Mouse (Mus musculus): ENCODE measurements at regions not wholly inside any gene's neighbourhood (a gene's known extent, or its start where the extent isn't known, plus 50 kb on each side); places are given as distances from the start of the nearest gene placed in this dataset.

- Histone ChIP-seq H3K9me3 (no peaks in the 10 kb centered on the region), H3K36me3 (no peaks in the 10 kb centered on the region), H3K27ac (replicated peaks) (no peak overlapping the region), H3K27me3 (0 out of 2 replicates have a peak, but pooled peaks cover 3% of the 10 kb centered on the region), H3K9ac (replicated peaks) (no peak overlapping the region), H3K4me2 (replicated peaks) (no peak overlapping the region), H3K4me3 (no peak overlapping the region), H3K4me1 (no peaks in the 10 kb centered on the region)
- WGBS = 91% methylated on average over 5 of the region's 5 CpGs
- no peak for ATAC-seq (ENCODE audit: low FRiP score, low read depth)
These were observed 119.7 kb upstream of the Jarid2 start for GRCm38 (mm10) chr13:44609606-44610005.

DNA sequence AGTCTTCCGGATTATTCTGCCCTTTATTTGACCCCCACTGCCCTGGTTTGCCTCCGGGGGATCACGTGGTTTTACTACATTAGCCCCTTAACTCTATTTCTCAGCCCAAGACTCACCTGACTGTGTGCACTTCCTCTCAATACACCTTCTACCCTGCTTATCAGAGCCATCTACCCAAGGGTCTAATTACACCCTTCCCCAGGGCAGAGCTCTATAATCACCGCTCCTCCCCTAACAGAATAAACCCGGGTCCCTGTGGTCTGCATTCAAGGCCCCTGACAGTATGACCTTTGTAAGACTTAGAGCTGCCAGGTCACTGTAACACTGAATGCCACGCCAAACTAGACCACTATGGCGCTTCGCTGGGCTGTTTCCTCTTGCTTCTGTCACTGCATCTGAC is 113.6 kb upstream of the Jarid2 start:
- 81% methylated on average over 8 of the region's 8 CpGs for WGBS
- Histone ChIP-seq H3K4me1 (no peaks in the 10 kb centered on the region), H3K9me3 (no peaks in the 10 kb centered on the region), H3K4me3 (no peak overlapping the region), H3K27me3 (no peaks in the 10 kb centered on the region), H3K9ac (replicated peaks) (no peak overlapping the region), H3K27ac (replicated peaks) (no peak overlapping the region), H3K36me3 (no peaks in the 10 kb centered on the region), H3K4me2 (replicated peaks) (no peak overlapping the region)
- no peak for ATAC-seq (ENCODE audit: low FRiP score, low read depth)

DNA sequence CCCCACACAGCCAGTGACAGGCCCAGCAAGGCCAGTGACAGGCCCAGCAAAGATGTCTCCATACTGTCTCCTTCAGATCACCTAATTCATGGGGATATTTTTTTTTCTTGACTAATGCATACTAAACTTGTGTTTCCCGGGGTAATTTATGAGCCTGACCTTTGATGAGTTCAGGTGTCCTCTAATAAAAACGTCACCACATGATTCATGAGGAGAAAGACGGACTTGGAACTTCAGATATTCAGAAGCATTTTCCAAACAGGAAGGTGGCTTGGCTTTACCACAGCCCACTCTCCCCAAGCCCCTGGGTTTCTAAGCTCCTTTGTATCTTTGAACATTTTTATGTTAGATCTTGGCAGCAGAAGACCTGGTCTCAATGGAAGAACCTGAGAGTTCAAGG is 110.9 kb upstream of the Jarid2 start:
- Histone ChIP-seq H3K4me3 (no peak overlapping the region), H3K4me1 (peaks cover 11% of the 10 kb centered on the region), H3K27me3 (peaks cover 1% of the 10 kb centered on the region), H3K4me2 (replicated peaks) (no peak overlapping the region), H3K27ac (replicated peaks) (no peak overlapping the region), H3K9me3 (no peaks in the 10 kb centered on the region), H3K36me3 (no peaks in the 10 kb centered on the region), H3K9ac (replicated peaks) (no peak overlapping the region)
- WGBS = 91% methylated on average over 3 of the region's 3 CpGs
- ATAC-seq (ENCODE audit: low FRiP score, low read depth) = no peak

DNA sequence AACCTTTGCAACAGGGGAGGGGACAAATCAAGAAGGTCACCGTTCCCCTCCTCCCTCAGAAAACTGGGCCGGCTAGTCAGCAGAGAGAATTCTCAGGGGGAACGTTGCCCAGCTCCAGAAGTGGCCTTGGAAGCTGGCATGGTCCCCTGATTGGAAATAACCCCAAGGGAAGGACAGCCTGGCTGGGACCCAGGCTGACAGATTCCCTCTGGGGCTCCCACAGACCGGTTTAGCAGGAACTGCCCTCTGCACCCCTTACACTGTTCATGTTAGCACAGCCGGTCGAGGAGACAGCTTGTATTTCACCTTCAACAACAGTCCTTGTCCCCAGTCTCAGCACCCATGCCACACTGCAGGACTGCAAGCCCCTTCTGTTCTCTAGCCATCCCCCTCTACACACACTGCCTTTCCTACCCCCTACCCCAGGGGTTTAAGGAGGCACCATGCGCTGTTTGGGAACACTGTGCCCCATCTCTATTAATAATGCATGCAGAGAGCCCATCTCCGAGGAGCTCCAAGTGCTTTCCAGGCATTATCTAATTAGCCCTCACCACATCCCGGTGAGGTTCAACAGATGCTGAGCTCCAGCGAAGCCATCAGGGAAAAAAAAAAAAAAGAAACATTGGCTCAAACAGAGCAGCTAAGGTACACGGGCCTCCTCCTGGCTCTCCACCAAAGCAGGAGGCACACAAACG is 106.5 kb upstream of the Jarid2 start:
- WGBS = 40% methylated on average over 12 of the region's 12 CpGs
- H3K4me2 ChIP-seq (replicated peaks) = no peak overlapping the region
- no peak overlapping the region for H3K4me3 ChIP-seq
- H3K9me3 ChIP-seq = no peaks in the 10 kb centered on the region
- no peak for ATAC-seq (ENCODE audit: low FRiP score, low read depth)
- no peak overlapping the region for H3K9ac ChIP-seq (replicated peaks)
- H3K27ac ChIP-seq (replicated peaks) = no peak overlapping the region
- H3K4me1 ChIP-seq = peaks cover 21% of the 10 kb centered on the region
- peaks cover 8% of the 10 kb centered on the region for H3K27me3 ChIP-seq
- H3K36me3 ChIP-seq = no peaks in the 10 kb centered on the region

DNA sequence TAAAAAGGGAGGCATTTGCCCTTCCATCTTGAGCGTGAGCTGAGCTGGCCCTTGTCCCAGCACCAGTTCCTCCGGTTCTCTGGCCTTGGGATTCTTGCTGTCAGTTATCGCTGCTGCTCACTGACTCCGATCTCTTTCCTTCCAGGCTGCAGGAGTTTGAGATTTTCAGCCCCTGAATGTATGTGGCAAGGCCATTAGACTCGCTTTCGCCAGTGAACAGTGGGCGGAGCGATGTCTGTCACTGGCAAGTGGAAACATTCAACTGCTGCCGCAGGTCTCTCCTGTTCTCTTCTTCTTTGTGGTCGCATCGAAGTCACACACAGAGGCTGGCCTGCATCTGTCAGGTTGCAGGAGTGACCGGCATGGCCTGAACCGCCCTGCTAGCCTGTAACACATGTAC is 104.6 kb upstream of the Jarid2 start:
- Histone ChIP-seq H3K9me3 (no peaks in the 10 kb centered on the region), H3K27me3 (peaks cover 8% of the 10 kb centered on the region), H3K4me1 (peaks cover 21% of the 10 kb centered on the region), H3K36me3 (no peaks in the 10 kb centered on the region), H3K9ac (replicated peaks) (no peak overlapping the region), H3K4me3 (no peak overlapping the region), H3K4me2 (replicated peaks) (no peak overlapping the region), H3K27ac (replicated peaks) (no peak overlapping the region)
- 38% methylated on average over 13 of the region's 13 CpGs for WGBS
- ATAC-seq (ENCODE audit: low FRiP score, low read depth) = no peak

- Histone ChIP-seq H3K9ac (replicated peaks) (no peak overlapping the region), H3K27ac (replicated peaks) (no peak overlapping the region)
These were observed 103.5 kb upstream of the Jarid2 start for GRCm38 (mm10) chr13:44625792-44626191.

GRCm38 (mm10) chr13:44626806-44627205 is 102.5 kb upstream of the Jarid2 start:
- H3K4me3 ChIP-seq = no peak overlapping the region
- peaks cover 21% of the 10 kb centered on the region for H3K4me1 ChIP-seq
- no peak overlapping the region for H3K27ac ChIP-seq (replicated peaks)
- H3K4me2 ChIP-seq (replicated peaks) = no peak overlapping the region
- WGBS = 56% methylated on average over 11 of the region's 11 CpGs
- H3K9me3 ChIP-seq = no peaks in the 10 kb centered on the region
- peaks cover 8% of the 10 kb centered on the region for H3K27me3 ChIP-seq
- ATAC-seq (ENCODE audit: low FRiP score, low read depth) = no peak
- no peaks in the 10 kb centered on the region for H3K36me3 ChIP-seq
- H3K9ac ChIP-seq (replicated peaks) = no peak overlapping the region

More at GRCm38 (mm10) chr13:44625792-44626191, 103.5 kb upstream of the Jarid2 start:
- Histone ChIP-seq H3K4me1 (peaks cover 21% of the 10 kb centered on the region), H3K36me3 (no peaks in the 10 kb centered on the region), H3K4me3 (no peak overlapping the region), H3K9me3 (no peaks in the 10 kb centered on the region), H3K4me2 (replicated peaks) (no peak overlapping the region), H3K27me3 (peaks cover 8% of the 10 kb centered on the region)
- 71% methylated on average over 7 of the region's 7 CpGs for WGBS
- no peak for ATAC-seq (ENCODE audit: low FRiP score, low read depth)

DNA sequence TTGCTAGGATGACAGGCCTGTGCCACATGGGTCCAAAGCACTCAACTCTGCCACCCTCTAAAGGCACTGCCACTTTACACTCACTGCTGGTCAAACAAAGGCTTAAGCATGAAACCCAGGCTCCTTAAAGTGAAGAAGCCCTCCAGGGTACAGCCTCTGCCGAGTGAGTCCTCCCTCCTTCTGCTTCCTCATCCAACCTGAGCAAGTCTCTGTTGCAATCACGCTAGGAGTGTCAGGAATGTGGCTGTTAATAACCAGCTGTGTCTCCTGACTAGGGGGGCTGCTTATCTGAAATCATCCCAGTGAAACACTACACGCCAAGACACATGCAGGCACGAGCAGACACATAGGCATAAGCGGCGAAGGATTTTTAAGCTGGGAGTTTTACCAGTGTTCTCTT is 99.2 kb upstream of the Jarid2 start:
- Histone ChIP-seq H3K9me3 (no peaks in the 10 kb centered on the region), H3K9ac (replicated peaks) (no peak overlapping the region), H3K27ac (replicated peaks) (no peak overlapping the region), H3K4me3 (no peak overlapping the region), H3K36me3 (no peaks in the 10 kb centered on the region), H3K4me2 (replicated peaks) (no peak overlapping the region), H3K27me3 (peaks cover 5% of the 10 kb centered on the region; the same call in 1 of the 2 replicates), H3K4me1 (peaks cover 8% of the 10 kb centered on the region)
- ATAC-seq (ENCODE audit: low FRiP score, low read depth) = no peak
- 59% methylated on average over 6 of the region's 6 CpGs for WGBS

DNA sequence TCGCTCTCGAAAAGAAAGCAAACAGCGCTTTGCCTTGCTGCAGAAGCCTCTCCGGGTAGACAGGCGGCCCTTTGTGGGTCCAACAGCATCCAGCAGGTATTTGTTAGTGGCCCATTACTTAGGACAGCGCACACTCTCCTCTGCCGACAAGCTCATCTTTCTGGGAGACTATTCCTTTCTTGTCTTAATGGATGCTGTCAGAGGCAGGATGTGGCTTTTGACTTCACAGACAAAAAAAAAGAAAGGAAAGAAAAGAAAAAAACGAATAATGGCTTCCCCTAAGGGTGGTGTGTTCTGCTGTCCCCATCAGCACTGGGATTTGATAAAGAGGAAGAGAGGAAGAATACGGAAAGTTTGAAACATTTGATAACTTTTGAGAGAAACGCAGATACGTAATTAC is 94.7 kb upstream of the Jarid2 start:
- 11% methylated on average over 11 of the region's 11 CpGs for WGBS
- H3K36me3 ChIP-seq = no peaks in the 10 kb centered on the region
- ATAC-seq (ENCODE audit: low FRiP score, low read depth) = no peak
- no peak overlapping the region for H3K4me3 ChIP-seq
- no peak overlapping the region for H3K9ac ChIP-seq (replicated peaks)
- peaks cover 18% of the 10 kb centered on the region for H3K4me1 ChIP-seq
- no peaks in the 10 kb centered on the region for H3K9me3 ChIP-seq
- peak overlapping the region; percentile 38 for H3K4me2 ChIP-seq (replicated peaks)
- H3K27ac ChIP-seq (replicated peaks) = no peak overlapping the region
- H3K27me3 ChIP-seq = peaks cover 10% of the 10 kb centered on the region; the same call in 1 of the 2 replicates

DNA sequence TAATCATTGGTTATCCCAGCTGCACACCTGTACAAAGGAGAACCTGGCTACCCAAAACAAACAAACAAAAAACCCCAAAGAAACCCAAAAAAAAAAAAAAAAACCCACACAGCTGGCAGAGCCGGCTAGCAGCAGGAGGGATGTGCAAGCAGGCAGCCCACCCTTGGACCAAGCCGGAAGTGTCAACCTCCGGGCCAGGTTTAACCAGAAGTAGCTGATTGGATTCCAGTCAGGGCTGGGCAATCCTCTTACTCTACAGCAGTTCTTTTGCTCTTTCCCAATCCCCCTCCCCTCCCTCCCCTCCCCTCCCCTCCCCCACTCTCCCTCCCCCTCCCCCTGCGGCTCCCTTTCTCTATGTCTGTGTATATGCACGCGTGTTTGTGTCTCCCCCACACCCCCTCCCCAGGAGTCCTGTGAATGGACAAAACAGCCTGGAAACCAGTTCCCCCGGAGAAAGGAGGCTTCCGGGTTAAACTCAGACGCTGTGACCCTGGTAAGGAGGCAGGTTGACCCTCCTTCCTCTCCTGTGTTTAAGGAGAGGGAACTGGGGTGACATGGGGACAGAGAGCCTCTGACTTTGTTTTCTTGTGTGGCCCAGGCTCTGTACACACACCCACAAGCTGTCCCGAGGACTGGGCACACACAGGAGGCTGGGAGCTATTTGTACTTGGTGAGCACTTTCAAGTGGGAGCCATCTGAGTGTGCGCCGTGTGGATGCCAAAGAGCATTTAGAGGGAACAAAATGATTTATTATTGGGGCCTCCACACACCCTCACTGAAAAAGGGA is 93.9 kb upstream of the Jarid2 start:
- H3K4me1 ChIP-seq = peaks cover 18% of the 10 kb centered on the region
- no peak overlapping the region for H3K4me3 ChIP-seq
- WGBS = 8% methylated on average over 11 of the region's 12 CpGs
- no peaks in the 10 kb centered on the region for H3K9me3 ChIP-seq
- peak overlapping the region; percentile 38 for H3K4me2 ChIP-seq (replicated peaks)
- H3K36me3 ChIP-seq = no peaks in the 10 kb centered on the region
- 0 out of 2 replicates have a peak, but pooled peaks have one; percentile 34 for ATAC-seq (ENCODE audit: low FRiP score, low read depth)
- H3K27me3 ChIP-seq = peaks cover 10% of the 10 kb centered on the region; the same call in 1 of the 2 replicates
- no peak overlapping the region for H3K27ac ChIP-seq (replicated peaks)
- no peak overlapping the region for H3K9ac ChIP-seq (replicated peaks)

GRCm38 (mm10) chr13:44636008-44636335 is 93.3 kb upstream of the Jarid2 start:
- no peak overlapping the region for H3K9ac ChIP-seq (replicated peaks)
- 17% methylated on average over 2 of the region's 2 CpGs for WGBS
- peaks cover 10% of the 10 kb centered on the region; the same call in 1 of the 2 replicates for H3K27me3 ChIP-seq
- H3K4me2 ChIP-seq (replicated peaks) = no peak overlapping the region
- H3K36me3 ChIP-seq = no peaks in the 10 kb centered on the region
- H3K4me1 ChIP-seq = peaks cover 18% of the 10 kb centered on the region
- H3K4me3 ChIP-seq = no peak overlapping the region
- H3K9me3 ChIP-seq = no peaks in the 10 kb centered on the region
- no peak overlapping the region for H3K27ac ChIP-seq (replicated peaks)
- ATAC-seq (ENCODE audit: low FRiP score, low read depth) = no peak

- no peaks in the 10 kb centered on the region for H3K36me3 ChIP-seq
- ATAC-seq (ENCODE audit: low FRiP score, low read depth) = no peak
- 92% methylated on average over 7 of the region's 7 CpGs for WGBS
- H3K9me3 ChIP-seq = no peaks in the 10 kb centered on the region
- no peak overlapping the region for H3K9ac ChIP-seq (replicated peaks)
- no peaks in the 10 kb centered on the region for H3K4me1 ChIP-seq
- H3K27me3 ChIP-seq = peaks cover 10% of the 10 kb centered on the region; the same call in 1 of the 2 replicates
- no peak overlapping the region for H3K4me3 ChIP-seq
- no peak overlapping the region for H3K27ac ChIP-seq (replicated peaks)
- H3K4me2 ChIP-seq (replicated peaks) = no peak overlapping the region
These were observed 86.9 kb upstream of the Jarid2 start for GRCm38 (mm10) chr13:44642361-44642760.

All from midbrain, embryonic 12.5 days (tissue).